Mouse (Mus musculus) ovary, adult 2 months (tissue): ENCODE data around the gene Otud7a. TPM values are rescaled to one million over a fixed set of nuclear protein-coding genes. Genes with fewer than 3 reads are reported as not detected.

Experiments
- polyA plus RNA-seq: library from polyadenylated mRNA; depleted of rRNA; stranded (reverse); fragments of >200 nt; gene quantifications from 2 replicates; pipeline ENCODE4 v1.2.3, GENCODE M21; 2012; rRNA removed

Otud7a gene
- 0.44 and 0.46 TPM in 2 replicates for polyA plus RNA-seq

GRCm38 (mm10) chr7:63444484-63445345, at the start of gene Otud7a:
Gene Otud7a, plus strand, starts transcription at chr7:63444751.

Other genes with a start within 250 kb of the Otud7a start
- 0.38 and 0.68 TPM in 2 replicates for gene Chrna7, start 232.2 kb upstream of the Otud7a start, polyA plus RNA-seq